Mouse (Mus musculus) neural tube, embryonic 11.5 days (tissue): Measurements from ENCODE around the gene Sptb. TPM values are rescaled to one million over a fixed set of nuclear protein-coding genes. Genes with fewer than 3 reads are reported as not detected.

Experiments used
- ATAC-seq: fragments of 200-750 bp; cut with Nextera tagmentation; 2 replicates; pipeline ENCODE4 v1.8.0; 2017; ENCODE audit warnings: moderate number of reproducible peaks, mild to moderate bottlenecking, moderate TSS enrichment, moderate library complexity; ENCODE audit not compliant: insufficient read depth, low FRiP score, low TSS enrichment
- DNase-seq: peaks from one replicate; pipeline ENCODE4 v3.0.0-alpha.2; 2015; ENCODE audit warnings: low spot score
- H3K27ac ChIP-seq: fragments of 300-500 bp; sonication (generic); 2 replicates; pipeline ENCODE4 v1.5.1; 2014; ENCODE audit warnings: low read depth, mild to moderate bottlenecking, low read length
- H3K27me3 ChIP-seq: fragments of 300-500 bp; sonication (generic); 2 replicates; pipeline ENCODE4 v1.6.1; 2014; ENCODE audit warnings: mild to moderate bottlenecking, low read length, mixed read lengths; ENCODE audit not compliant: control insufficient read depth, insufficient read depth
- H3K36me3 ChIP-seq: fragments of 300-500 bp; sonication (generic); 2 replicates; pipeline ENCODE4 v1.6.1; 2014; ENCODE audit warnings: mild to moderate bottlenecking, low read length, moderate library complexity, mixed read lengths; ENCODE audit not compliant: control insufficient read depth, insufficient read depth
- H3K4me1 ChIP-seq: fragments of 300-500 bp; sonication (generic); 2 replicates; pipeline ENCODE4 v1.6.1; 2014; ENCODE audit warnings: low read length, mixed read lengths; ENCODE audit not compliant: control insufficient read depth, insufficient read depth
- H3K4me2 ChIP-seq: fragments of 300-500 bp; sonication (generic); 2 replicates; pipeline ENCODE4 v1.6.1; 2014; ENCODE audit warnings: low read depth, mild to moderate bottlenecking, moderate library complexity
- H3K4me3 ChIP-seq: fragments of 300-500 bp; sonication (generic); 2 replicates; pipeline ENCODE4 v1.5.1; 2014; ENCODE audit warnings: low read depth, low read length
- H3K9ac ChIP-seq: fragments of 300-500 bp; sonication (generic); 2 replicates; pipeline ENCODE4 v1.6.1; 2014; ENCODE audit warnings: mild to moderate bottlenecking, low read length
- H3K9me3 ChIP-seq: fragments of 300-500 bp; sonication (generic); 2 replicates; pipeline ENCODE4 v1.6.1; 2016; ENCODE audit warnings: low read length; ENCODE audit not compliant: control insufficient read depth
- WGBS: fragments of 180-500 bp; shearing (Covaris S2); extraction: QIAGEN DNeasy Blood & Tissue Kit; methylation state at CpG from one replicate; pipeline ENCODE4 v1.1.7; 2014; 5-methylcytosine and 5-hydroxymethylcytosine counted together
- polyA plus RNA-seq: library from polyadenylated mRNA; unstranded; fragments of >200 nt; fragmentation: Nextera tagmentation; extraction: Ambion mirVana; gene quantifications from 2 replicates; pipeline ENCODE4 v1.2.1, GENCODE M21; 2014

The Sptb gene
- polyA plus RNA-seq, 1 experiment from 2014 or later = 4.1 TPM

GRCm38 (mm10) chr12:76619847-76620246 is 90.5 kb downstream of the Sptb start:
- no peak for DNase-seq
- Histone ChIP-seq H3K4me1 (no peaks in the 10 kb centered on the region), H3K4me3 (no peak overlapping the region), H3K27ac (no peak overlapping the region), H3K9ac (no peak overlapping the region), H3K36me3 (no peaks in the 10 kb centered on the region), H3K4me2 (no peak overlapping the region), H3K9me3 (no peaks in the 10 kb centered on the region), H3K27me3 (no peaks in the 10 kb centered on the region)
- ATAC-seq = no peak
- 50% methylated on average over 5 of the region's 5 CpGs for WGBS

GRCm38 (mm10) chr12:76618175-76618574 is 92.2 kb downstream of the Sptb start:
- ATAC-seq (no peak), DNase-seq (no peak)
- H3K4me1 ChIP-seq = no peaks in the 10 kb centered on the region
- no peak overlapping the region for H3K9ac ChIP-seq
- H3K27ac ChIP-seq = no peak overlapping the region
- H3K36me3 ChIP-seq = no peaks in the 10 kb centered on the region
- no peaks in the 10 kb centered on the region for H3K9me3 ChIP-seq
- H3K4me3 ChIP-seq = no peak overlapping the region
- no peak overlapping the region for H3K4me2 ChIP-seq
- H3K27me3 ChIP-seq = no peaks in the 10 kb centered on the region
- WGBS = 75% methylated on average over 4 of the region's 4 CpGs

DNA sequence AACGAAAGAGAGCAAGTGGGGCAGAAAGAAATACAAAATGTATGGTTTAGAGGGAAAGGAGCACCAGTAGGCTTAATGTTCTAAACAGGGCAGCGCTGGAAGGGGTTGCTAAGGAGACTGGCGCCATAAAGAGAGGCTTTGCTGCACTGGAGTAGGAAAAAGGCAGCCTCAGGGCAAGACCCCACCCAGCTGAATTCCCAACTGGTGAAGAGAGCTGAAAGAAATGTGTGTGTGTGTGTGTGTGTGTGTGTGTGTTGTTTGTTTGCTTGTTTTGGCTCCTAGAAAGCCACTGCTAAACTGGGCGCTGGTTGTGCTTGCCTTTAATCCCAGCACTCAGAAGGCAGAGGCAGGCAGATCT is 94.8 kb downstream of the Sptb start:
- WGBS = 70% methylated on average over 4 of the region's 4 CpGs
- Histone ChIP-seq H3K4me3 (no peak overlapping the region), H3K4me2 (no peak overlapping the region), H3K36me3 (no peaks in the 10 kb centered on the region), H3K27me3 (no peaks in the 10 kb centered on the region), H3K27ac (no peak overlapping the region), H3K9ac (no peak overlapping the region), H3K4me1 (no peaks in the 10 kb centered on the region), H3K9me3 (no peaks in the 10 kb centered on the region)
- DNase-seq = no peak
- ATAC-seq = no peak

DNA sequence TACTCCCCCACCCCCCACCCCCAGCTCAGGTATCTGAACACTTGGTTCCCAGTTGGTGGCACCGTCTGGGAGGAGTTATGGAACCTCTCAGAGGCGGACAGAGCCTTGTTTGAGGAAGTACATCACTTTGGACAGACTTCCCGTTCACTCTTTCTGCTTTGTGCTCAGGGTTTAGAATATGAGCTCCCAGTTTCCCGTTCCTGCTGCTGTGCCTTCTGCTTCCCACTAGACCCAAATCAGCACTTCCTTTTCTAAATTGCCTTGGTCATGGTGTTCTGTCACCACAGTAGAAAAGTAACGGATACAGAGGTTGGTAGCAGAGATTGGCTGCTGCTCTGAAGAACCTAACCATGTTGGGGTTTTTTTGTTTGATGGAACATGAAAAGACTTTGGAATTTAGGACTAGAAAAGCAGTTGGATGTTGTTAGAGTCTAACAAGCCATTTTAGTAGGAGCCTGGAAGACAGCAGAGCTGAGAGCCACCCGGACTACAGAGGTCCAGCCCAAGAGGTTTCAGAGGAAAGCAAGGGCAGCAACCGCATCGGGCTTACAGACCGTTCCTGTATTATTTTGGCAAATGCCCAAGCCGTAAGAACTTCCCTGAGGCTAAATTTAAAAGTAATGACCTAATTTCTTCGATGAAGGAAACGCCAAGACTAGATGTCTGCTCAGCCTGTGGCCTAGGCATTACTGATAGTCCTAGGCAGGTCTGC is 95.3 kb downstream of the Sptb start:
- Histone ChIP-seq H3K4me3 (no peak overlapping the region), H3K27me3 (no peaks in the 10 kb centered on the region), H3K4me1 (no peaks in the 10 kb centered on the region), H3K9me3 (no peaks in the 10 kb centered on the region), H3K36me3 (no peaks in the 10 kb centered on the region), H3K27ac (no peak overlapping the region), H3K9ac (no peak overlapping the region), H3K4me2 (no peak overlapping the region)
- WGBS = 79% methylated on average over 12 of the region's 12 CpGs
- no peak for DNase-seq
- no peak for ATAC-seq

- ATAC-seq (no peak), DNase-seq (peak; percentile 33)
- Histone ChIP-seq H3K27ac (no peak overlapping the region), H3K4me2 (no peak overlapping the region), H3K9me3 (no peaks in the 10 kb centered on the region), H3K4me3 (no peak overlapping the region), H3K9ac (no peak overlapping the region), H3K27me3 (no peaks in the 10 kb centered on the region), H3K36me3 (no peaks in the 10 kb centered on the region), H3K4me1 (no peaks in the 10 kb centered on the region)
- WGBS = 80% methylated on average over 12 of the region's 12 CpGs
Observed at GRCm38 (mm10) chr12:76612621-76613020, 97.7 kb downstream of the Sptb start.

GRCm38 (mm10) chr12:76608997-76609565 is 101.3 kb downstream of the Sptb start:
- Histone ChIP-seq H3K27me3 (no peaks in the 10 kb centered on the region), H3K4me3 (no peak overlapping the region), H3K4me1 (no peaks in the 10 kb centered on the region), H3K9ac (no peak overlapping the region), H3K36me3 (no peaks in the 10 kb centered on the region), H3K4me2 (no peak overlapping the region), H3K27ac (no peak overlapping the region), H3K9me3 (no peaks in the 10 kb centered on the region)
- 79% methylated on average over 15 of the region's 15 CpGs for WGBS
- ATAC-seq (no peak), DNase-seq (no peak)

DNA sequence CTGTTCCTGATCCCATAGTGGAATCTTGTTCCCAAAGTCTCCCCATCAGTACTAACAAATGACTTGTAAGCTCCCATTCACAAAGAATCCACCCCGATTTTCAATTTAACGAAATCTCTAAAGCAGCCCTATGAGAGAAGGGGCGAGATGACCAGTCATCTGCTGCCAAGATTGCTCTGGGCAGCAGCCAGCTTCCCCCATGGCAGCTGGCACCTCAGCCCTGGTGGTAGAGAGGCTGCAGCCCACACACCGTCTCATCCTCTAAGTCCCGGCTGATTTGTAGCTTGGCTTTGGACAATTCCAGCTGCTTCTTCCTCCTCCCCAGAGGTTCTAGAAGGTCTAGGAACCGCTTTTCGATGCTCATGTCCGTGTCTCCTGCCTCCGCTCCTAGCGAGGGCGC is 102.1 kb downstream of the Sptb start:
- DNase-seq (no peak), ATAC-seq (no peak)
- H3K9me3 ChIP-seq = no peaks in the 10 kb centered on the region
- no peaks in the 10 kb centered on the region for H3K36me3 ChIP-seq
- H3K4me2 ChIP-seq = no peak overlapping the region
- 85% methylated on average over 11 of the region's 11 CpGs for WGBS
- no peak overlapping the region for H3K9ac ChIP-seq
- no peak overlapping the region for H3K27ac ChIP-seq
- no peak overlapping the region for H3K4me3 ChIP-seq
- no peaks in the 10 kb centered on the region for H3K27me3 ChIP-seq
- H3K4me1 ChIP-seq = no peaks in the 10 kb centered on the region

GRCm38 (mm10) chr12:76605837-76606236 is 104.5 kb downstream of the Sptb start:
- no peak overlapping the region for H3K27ac ChIP-seq
- H3K9me3 ChIP-seq = no peaks in the 10 kb centered on the region
- no peaks in the 10 kb centered on the region for H3K27me3 ChIP-seq
- H3K4me1 ChIP-seq = no peaks in the 10 kb centered on the region
- 72% methylated on average over 3 of the region's 3 CpGs for WGBS
- no peak overlapping the region for H3K4me3 ChIP-seq
- ATAC-seq (no peak), DNase-seq (no peak)
- H3K4me2 ChIP-seq = no peak overlapping the region
- H3K36me3 ChIP-seq = no peaks in the 10 kb centered on the region
- no peak overlapping the region for H3K9ac ChIP-seq

DNA sequence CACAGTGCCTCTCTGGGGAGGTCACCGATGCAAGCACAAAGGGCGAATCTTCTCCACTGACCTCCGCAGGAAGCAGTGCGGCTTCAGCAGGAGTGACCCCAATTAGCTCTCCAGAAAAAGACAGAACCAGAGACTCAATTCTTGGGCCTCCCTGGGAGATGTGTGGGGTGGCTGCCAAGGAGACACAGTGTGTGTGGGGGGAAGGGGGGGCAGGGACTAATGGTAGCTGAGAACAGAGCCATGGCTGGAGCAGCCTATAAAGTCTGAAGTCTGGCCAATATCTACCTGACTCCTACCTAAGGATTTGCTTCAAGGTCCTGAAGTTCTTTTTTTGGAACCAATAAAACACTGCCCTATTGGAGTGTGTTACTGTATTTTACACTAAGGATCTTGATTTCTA is 105.8 kb downstream of the Sptb start:
- ATAC-seq (no peak), DNase-seq (no peak)
- no peaks in the 10 kb centered on the region for H3K9me3 ChIP-seq
- 57% methylated on average over 4 of the region's 4 CpGs for WGBS
- no peak overlapping the region for H3K4me3 ChIP-seq
- H3K4me1 ChIP-seq = no peaks in the 10 kb centered on the region
- H3K27me3 ChIP-seq = no peaks in the 10 kb centered on the region
- H3K27ac ChIP-seq = no peak overlapping the region
- H3K9ac ChIP-seq = no peak overlapping the region
- no peaks in the 10 kb centered on the region for H3K36me3 ChIP-seq
- no peak overlapping the region for H3K4me2 ChIP-seq
